Mouse (Mus musculus) thymus, adult 2 months (tissue): Measurements from ENCODE around the gene Vipr2. TPM values are rescaled to one million over a fixed set of nuclear protein-coding genes. Genes with fewer than 3 reads are reported as not detected.
A peak's percentile ranks its signal among the peaks of the same experiment; 100 is the strongest.

Experiments used
- DNase-seq: peaks from one replicate; pipeline ENCODE4 v3.0.0; 2021
- H3K27ac ChIP-seq: fragments of 200-500 bp; 2 replicates; pipeline ENCODE4 v1.5.1; 2012; ENCODE audit warnings: low read length, control low read depth; ENCODE audit not compliant: control insufficient read depth, insufficient read depth
- H3K27me3 ChIP-seq: fragments of 200-500 bp; 2 replicates; pipeline ENCODE4 v1.6.1; 2012; ENCODE audit warnings: mild to moderate bottlenecking, low read length, moderate library complexity, mixed read lengths; ENCODE audit not compliant: control insufficient read depth, insufficient read depth
- H3K36me3 ChIP-seq: fragments of 200-500 bp; 2 replicates; pipeline ENCODE4 v1.6.1; 2012; ENCODE audit warnings: mild to moderate bottlenecking, low read length, moderate library complexity; ENCODE audit not compliant: control insufficient read depth, insufficient read depth
- H3K4me1 ChIP-seq: fragments of 200-500 bp; replicated peaks from 2 replicates; pipeline ENCODE4 v1.6.1; 2012; ENCODE audit warnings: low read length; ENCODE audit not compliant: control insufficient read depth, insufficient read depth
- H3K4me3 ChIP-seq: fragments of 200-500 bp; 2 replicates; pipeline ENCODE4 v1.5.1; 2012; ENCODE audit warnings: mild to moderate bottlenecking, low read length, control low read depth, moderate library complexity; ENCODE audit not compliant: control insufficient read depth, insufficient read depth
- CTCF ChIP-seq: fragments of 200-500 bp; IDR thresholded peaks from 2 replicates; pipeline ENCODE4 v1.5.1; 2012; ENCODE audit warnings: mild to moderate bottlenecking, control low read depth, low read length, moderate library complexity, borderline replicate concordance; ENCODE audit not compliant: control insufficient read depth, poor library complexity, insufficient read depth; ENCODE audit errors: extremely low read depth
- POLR2A ChIP-seq: fragments of 200-500 bp; IDR thresholded peaks from 2 replicates; pipeline ENCODE4 v1.6.1; 2012; ENCODE audit warnings: mild to moderate bottlenecking, low read length, control low read depth, moderate library complexity; ENCODE audit not compliant: control insufficient read depth, poor library complexity, insufficient read depth; ENCODE audit errors: extremely low read depth
- WGBS: fragments of 180-500 bp; shearing (Covaris S2); methylation state at CpG from one replicate; pipeline ENCODE4 v1.1.7; 2018; 5-methylcytosine and 5-hydroxymethylcytosine counted together
- polyA plus RNA-seq: library from polyadenylated mRNA; depleted of rRNA; stranded (reverse); fragments of >200 nt; gene quantifications from 2 replicates; pipeline ENCODE4 v1.2.3, GENCODE M21; 2012

Gene Vipr2
- polyA plus RNA-seq, 1 experiment: 0.66 TPM

DNA sequence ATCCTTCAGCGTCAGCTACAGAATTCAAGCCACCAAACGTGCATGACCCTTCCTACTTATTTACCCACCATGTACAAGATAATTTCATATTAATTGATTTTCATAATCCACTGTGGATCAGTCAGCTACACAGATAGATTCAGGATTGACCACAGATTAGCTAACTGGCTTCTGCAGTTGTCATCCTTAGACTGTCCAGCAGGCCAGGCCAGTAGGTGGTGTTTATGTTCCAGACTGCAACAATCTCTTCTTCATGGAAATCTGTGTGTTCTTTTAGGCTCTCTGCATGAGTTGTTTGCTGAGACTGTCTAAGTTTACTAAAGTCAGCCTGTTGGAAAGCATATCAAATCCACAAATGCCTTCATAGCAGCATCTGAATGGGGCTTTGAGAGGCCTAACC lies 82.2 kb downstream of the Vipr2 start:
- H3K27me3 ChIP-seq: no peaks in the 10 kb centered on the region
- H3K4me3 ChIP-seq: no peak overlapping the region
- H3K36me3 ChIP-seq: no peaks in the 10 kb centered on the region
- TF ChIP-seq POLR2A (no peak), CTCF (no peak)
- no peaks in the 10 kb centered on the region for H3K4me1 ChIP-seq
- no peak overlapping the region for H3K27ac ChIP-seq
- no peak for DNase-seq
- 93% methylated on average over 2 of the region's 2 CpGs for WGBS

DNA sequence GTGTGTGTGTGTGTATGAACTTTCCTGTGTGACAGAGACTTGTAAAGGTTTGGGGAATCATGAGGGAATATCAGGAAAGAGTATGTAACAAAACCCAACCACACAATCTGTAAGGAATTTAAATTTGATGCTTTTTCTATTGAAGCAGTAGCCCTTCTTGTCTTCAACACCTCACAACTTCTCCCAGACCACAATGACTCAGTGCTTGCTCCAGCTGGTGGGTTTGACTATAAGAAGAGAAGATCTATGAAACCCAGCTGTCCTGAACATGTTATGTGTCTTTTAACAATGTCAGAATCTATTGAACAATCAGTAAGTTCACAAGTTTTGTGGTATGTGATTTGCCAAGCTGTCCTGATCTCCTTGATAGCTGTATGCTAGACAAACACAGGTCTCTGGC lies 87.8 kb downstream of the Vipr2 start:
- no peak overlapping the region for H3K4me3 ChIP-seq

DNA sequence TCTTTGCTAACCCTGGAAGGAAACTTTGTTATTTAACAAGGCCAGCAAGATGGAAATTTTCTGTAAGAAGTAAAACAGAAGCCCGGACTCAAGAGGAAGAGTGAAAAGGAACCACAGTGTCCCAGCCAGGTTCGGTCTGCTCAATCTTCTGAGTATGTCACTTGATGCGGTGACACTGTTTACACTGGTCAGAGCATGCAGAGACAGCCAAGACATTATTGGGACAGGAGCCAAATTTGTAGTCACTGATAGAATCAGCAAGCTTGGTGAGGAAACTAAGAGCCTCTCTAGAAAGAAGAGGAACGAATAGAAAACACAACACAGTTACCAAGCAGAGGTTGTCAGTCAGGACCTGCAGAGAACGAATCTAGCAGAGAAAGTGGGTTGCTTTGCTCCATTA lies 92.1 kb downstream of the Vipr2 start:
- H3K27me3 ChIP-seq: no peaks in the 10 kb centered on the region
- no peak for DNase-seq
- H3K4me3 ChIP-seq: no peak overlapping the region
- WGBS: 58% methylated on average over 5 of the region's 5 CpGs
- no peak overlapping the region for H3K27ac ChIP-seq
- TF ChIP-seq CTCF: no peak
- no peak for TF ChIP-seq POLR2A
- no peaks in the 10 kb centered on the region for H3K4me1 ChIP-seq
- H3K36me3 ChIP-seq: no peaks in the 10 kb centered on the region

More for the DNA sequence above, 87.8 kb downstream of the Vipr2 start:
- H3K36me3 ChIP-seq: no peaks in the 10 kb centered on the region
- H3K4me1 ChIP-seq: no peaks in the 10 kb centered on the region
- DNase-seq: no peak
- no peaks in the 10 kb centered on the region for H3K27me3 ChIP-seq
- no peak for TF ChIP-seq CTCF
- no peak for TF ChIP-seq POLR2A
- H3K27ac ChIP-seq: no peak overlapping the region

DNA sequence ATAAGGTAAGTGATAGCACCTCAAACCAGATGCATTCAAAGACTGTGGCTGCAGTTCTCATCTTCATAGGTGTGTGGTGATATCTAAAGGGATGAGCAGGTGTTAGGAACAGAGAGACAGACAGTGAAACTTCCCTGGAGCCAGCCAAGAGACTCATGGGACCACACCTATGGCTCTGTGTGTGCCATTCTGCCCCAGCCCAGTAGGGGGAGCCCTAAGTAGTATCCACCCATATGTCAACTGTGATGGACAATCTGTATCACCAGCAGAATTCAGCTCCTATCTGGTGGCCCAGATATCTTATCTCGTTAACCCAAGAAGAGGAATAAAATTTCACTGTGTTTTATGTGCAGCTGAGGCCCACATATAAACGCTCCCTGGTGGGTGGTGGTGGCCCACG lies 99.4 kb downstream of the Vipr2 start:
- DNase-seq: peak; percentile 71
- TF ChIP-seq CTCF: peak; percentile 27; the same call in 1 of the 2 replicates
- TF ChIP-seq POLR2A: no peak
- Histone ChIP-seq H3K27me3 (no peaks in the 10 kb centered on the region), H3K4me1 (no peaks in the 10 kb centered on the region; the same call in 1 of the 2 replicates), H3K36me3 (no peaks in the 10 kb centered on the region), H3K27ac (no peak overlapping the region), H3K4me3 (no peak overlapping the region)
- 96% methylated on average over 3 of the region's 3 CpGs for WGBS

DNA sequence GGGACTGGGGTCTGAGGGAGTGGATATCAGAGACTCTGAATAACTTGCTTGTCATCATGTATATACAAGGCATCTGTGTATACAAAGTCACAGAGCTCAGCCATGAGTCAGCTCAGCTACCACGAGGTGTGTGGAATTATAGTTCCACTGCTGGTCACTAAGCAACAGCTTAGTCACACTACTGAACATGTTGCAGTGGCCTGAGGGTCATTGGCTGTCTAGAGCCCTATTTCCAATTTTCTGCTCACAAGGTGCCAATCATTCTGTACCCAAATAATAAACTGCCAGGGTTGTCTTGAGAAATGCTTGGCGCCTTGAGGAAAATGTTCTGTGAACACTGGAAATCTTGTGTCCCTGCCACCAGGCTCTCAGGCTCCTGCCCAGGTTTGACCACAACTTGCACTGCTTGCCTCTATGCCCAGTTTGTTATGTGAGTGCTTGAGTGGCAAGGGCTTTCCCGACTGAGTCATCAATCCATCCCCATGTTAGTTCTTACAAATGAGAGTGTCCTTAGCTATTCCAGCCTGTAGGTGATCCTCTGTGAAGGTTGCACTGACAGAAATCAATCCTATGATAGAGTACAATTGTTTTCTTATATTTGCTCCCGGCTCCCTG lies 104.0 kb downstream of the Vipr2 start:
- no peak for DNase-seq
- Histone ChIP-seq H3K27ac (no peak overlapping the region), H3K36me3 (no peaks in the 10 kb centered on the region), H3K4me3 (no peak overlapping the region), H3K4me1 (no peaks in the 10 kb centered on the region; the same call in 1 of the 2 replicates), H3K27me3 (no peaks in the 10 kb centered on the region)
- TF ChIP-seq CTCF: no peak
- TF ChIP-seq POLR2A: no peak
- 72% methylated on average over 4 of the region's 4 CpGs for WGBS

DNA sequence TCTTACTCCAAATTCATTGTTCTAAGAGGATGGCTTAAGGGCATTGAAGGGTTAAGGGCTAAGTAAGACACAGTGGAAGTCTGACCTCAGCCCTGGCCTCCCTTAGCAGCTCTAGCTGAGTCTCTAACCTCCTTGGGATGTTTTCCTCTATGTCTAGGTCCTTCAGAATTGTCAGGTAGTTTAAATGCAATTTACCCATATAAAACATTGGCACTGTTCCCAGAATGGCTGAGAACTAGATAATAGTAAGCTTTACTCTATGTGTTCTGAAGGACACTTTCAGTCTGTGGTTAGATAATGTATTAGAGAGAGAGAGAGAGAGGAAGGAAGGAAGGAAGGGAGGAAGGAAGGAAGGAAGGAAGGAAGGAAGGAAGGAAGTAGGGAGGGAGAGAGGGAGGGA lies 104.8 kb downstream of the Vipr2 start:
- no peaks in the 10 kb centered on the region for H3K27me3 ChIP-seq
- DNase-seq: no peak
- H3K27ac ChIP-seq: no peak overlapping the region
- H3K4me1 ChIP-seq: no peaks in the 10 kb centered on the region; the same call in 1 of the 2 replicates
- no peak overlapping the region for H3K4me3 ChIP-seq
- TF ChIP-seq POLR2A (no peak), CTCF (no peak)
- no peaks in the 10 kb centered on the region for H3K36me3 ChIP-seq
